Mouse (Mus musculus) heart, postnatal 25 days (tissue): ENCODE measurements around the gene Taf3. TPM values are rescaled to one million over a fixed set of nuclear protein-coding genes. Genes with fewer than 3 reads are reported as not detected.

Experiments
- DNase-seq: peaks from one replicate; pipeline ENCODE4 v3.0.0; 2022; ENCODE audit warnings: low spot score
- intact Hi-C: fragments of 180-260 bp; cut with DNase I; formaldehyde crosslinking; loops from one replicate; pipeline ENCODE4 v1.15.1; 2025
- total RNA-seq, 2 experiments: library from RNA; stranded (reverse); gene quantifications; 2 replicates each; pipeline ENCODE4 v1.2.3; 2021

The Taf3 gene
- total RNA-seq, 2 experiments from 2014 or later = 7.9 to 9.4 TPM

DNA sequence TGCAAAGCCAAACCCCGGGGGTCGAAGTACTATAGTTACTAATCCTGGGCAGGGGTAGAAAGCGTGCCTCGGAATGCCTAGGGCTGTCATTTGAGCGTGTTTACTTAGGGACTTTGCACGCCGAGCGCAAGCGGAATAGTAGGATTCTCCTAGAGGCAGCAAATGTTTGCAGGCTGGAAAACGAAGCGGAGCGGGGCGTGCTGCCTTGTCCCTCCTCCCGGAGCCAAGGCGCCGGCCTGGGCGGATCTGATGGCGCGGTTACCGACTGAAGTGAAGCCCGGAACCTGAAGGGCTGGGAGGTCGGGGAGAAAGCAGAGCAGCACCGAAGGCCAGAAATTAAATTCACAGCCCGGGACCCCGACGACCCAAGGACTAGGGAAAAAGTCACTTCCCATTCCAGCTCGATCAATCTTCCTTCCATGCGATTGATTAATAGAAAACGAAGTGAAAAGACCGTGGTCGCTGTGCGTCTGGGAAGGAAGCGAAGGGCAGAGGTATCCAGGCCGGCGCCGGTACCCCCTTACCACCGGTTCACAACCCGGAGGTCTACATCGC lies 165.9 kb downstream of the Taf3 start:
- no peak for DNase-seq
- intact Hi-C loops = loop anchor here (10.0 kb wide), 2 partner anchors 1128 to 1208 kb away; no protein-coding TSS in a partner anchor

DNA sequence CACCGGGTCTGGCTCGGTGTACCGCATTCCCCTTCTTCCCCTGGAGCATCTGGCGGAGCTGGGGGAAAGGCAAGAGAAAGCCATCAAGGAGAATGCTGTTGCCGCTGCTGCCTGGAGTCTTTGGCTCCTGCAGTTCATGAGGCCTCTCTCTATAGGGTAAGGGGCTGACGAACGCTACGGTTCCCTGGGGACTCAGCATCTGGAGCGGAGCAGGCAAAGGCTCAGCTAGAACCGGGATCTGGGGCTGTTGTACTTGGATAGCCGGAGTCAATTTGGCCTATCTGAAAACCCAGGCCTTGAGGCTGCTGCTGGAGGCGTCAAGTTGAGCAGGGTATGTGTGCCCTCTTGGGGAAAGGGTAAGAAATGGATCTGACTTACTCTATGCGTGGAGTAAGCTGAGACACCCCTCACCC lies 166.8 kb downstream of the Taf3 start:
- no peak for DNase-seq
- intact Hi-C loops = loop anchor here (10.0 kb wide), 2 partner anchors 1127 to 1207 kb away; no protein-coding TSS in a partner anchor

DNA sequence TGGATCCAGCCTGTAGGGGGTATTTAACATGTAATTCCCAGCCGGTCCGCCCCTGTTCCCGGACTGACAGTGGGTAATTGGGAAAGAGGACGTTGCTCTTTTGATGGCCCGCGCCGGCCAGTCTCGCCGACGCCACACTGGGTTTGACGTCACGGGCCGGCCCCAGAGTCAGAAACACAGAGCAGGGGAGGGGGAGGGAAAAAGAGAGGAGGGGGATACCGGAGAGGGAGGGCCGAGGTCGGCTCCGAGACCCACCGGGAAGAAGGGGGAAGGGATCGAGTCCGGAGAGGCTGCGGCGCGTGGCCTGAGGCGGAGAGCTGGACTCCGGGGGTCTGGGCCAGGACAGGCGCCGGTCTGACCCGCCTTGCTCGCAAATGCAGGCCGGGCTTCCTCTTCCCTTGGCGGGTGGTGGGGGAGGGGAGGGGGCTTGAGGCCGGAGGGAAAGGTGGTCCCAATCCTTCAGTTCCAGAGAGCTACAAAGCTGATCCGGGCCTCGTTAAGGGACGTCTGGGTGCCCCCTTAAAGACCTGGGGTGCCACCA lies 167.3 kb downstream of the Taf3 start, which contains the start of gene 4930412O13Rik:
4930412O13Rik (plus strand) TSS at position 202 of the 541 bp plus-strand sequence.
- DNase-seq = no peak

DNA sequence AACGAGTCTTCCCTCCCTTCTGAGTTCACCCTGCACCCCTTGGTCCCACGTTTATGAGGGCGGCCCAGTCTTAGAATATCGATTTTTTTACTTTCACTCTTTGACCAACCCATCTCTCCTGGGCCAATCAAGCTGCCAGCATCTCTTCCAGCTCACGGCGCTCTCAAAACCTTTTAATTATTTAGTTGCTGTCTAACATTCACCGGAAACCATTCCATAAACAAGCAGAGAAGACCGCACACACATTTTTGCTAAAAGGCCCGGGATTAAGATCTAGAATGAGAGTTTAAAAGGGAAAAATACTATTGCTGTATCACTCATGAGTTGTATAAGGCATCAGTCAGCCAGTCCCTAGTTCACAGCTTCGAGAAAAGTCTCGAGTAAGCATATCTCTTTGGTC lies 168.1 kb downstream of the Taf3 start:
- no peak for DNase-seq
- intact Hi-C loops = loop anchor here (10.0 kb wide), 2 partner anchors 1125 to 1205 kb away; no protein-coding TSS in a partner anchor

More for the DNA sequence above, 167.3 kb downstream of the Taf3 start, which contains the start of gene 4930412O13Rik:
- intact Hi-C loops = loop anchor here (10.0 kb wide), 2 partner anchors 1126 to 1206 kb away; no protein-coding TSS in a partner anchor

DNA sequence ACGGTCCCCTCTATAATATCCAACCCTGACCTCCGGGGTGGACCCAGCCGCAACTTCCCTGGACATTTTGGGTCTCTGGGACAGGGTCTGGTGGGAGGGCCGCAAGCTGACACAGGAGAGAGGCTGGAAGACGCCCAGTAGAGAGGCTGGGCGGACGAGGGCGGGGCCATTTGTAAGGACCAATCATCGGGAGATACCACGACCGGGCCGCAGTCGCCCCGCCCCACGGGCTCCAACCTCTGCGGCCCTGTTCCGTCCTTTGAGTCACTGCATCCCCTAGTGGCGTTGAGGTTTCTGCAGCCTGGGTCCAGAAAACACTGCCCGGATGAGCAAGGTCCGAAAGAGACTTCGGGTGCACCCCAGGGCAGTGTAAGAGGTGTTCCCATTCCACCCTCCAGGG lies 168.9 kb downstream of the Taf3 start:
- DNase-seq = peak; percentile 89
- intact Hi-C loops = loop anchor here (10.0 kb wide), 2 partner anchors 255 to 345 kb away; no protein-coding TSS in a partner anchor

DNA sequence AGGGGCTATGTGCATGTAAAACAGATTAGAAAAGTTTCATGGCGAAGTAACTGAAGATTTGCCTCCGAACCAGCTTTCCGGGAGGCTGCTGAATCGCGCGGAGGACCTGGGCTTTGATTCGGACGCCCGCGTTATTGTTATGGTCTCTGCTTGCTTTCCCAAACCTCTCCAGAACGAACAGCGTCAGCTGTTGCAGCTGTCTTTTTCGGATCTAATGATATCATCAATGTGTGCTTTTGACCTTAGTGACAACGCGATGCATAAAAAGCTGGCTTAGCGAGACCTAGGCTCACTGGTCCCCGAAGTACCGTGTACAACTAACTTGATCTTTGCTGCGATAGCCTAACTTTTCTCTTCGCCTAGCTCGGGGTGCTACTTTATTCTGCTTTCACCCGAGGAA lies 169.3 kb downstream of the Taf3 start:
- DNase-seq = no peak
- intact Hi-C loops = loop anchor here (10.0 kb wide), 2 partner anchors 254 to 344 kb away; no protein-coding TSS in a partner anchor

- DNase-seq = no peak
- intact Hi-C loops = loop anchor here (10.0 kb wide), 2 partner anchors 254 to 344 kb away; no protein-coding TSS in a partner anchor
Measured at GRCm38 (mm10) chr2:9878564-9879081, 169.8 kb downstream of the Taf3 start.

GRCm38 (mm10) chr2:9877966-9878563 lies 170.3 kb downstream of the Taf3 start:
- DNase-seq = no peak
- intact Hi-C loops = loop anchor here (10.0 kb wide), 2 partner anchors 253 to 343 kb away; no protein-coding TSS in a partner anchor

DNA sequence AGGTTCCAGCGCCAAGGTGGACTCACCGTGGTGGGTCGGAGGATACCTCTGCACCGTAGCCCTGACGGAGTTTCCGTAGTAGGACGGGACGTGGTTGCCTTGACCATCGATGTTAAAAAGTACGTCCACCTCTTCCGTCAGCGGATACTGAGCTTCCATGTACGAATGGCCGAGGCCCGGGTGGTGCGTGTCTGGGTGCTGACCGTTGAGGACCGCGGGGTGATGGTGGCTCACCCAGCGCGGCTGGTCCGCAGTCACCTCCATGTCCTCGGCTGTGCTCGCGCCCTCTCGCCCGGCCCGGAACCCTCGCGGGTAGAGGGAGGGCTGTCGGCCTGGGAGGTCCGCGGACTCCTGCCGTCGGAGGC lies 171.1 kb downstream of the Taf3 start:
- DNase-seq = no peak
- intact Hi-C loops = loop anchor here (10.0 kb wide), 2 partner anchors 253 to 343 kb away; no protein-coding TSS in a partner anchor

DNA sequence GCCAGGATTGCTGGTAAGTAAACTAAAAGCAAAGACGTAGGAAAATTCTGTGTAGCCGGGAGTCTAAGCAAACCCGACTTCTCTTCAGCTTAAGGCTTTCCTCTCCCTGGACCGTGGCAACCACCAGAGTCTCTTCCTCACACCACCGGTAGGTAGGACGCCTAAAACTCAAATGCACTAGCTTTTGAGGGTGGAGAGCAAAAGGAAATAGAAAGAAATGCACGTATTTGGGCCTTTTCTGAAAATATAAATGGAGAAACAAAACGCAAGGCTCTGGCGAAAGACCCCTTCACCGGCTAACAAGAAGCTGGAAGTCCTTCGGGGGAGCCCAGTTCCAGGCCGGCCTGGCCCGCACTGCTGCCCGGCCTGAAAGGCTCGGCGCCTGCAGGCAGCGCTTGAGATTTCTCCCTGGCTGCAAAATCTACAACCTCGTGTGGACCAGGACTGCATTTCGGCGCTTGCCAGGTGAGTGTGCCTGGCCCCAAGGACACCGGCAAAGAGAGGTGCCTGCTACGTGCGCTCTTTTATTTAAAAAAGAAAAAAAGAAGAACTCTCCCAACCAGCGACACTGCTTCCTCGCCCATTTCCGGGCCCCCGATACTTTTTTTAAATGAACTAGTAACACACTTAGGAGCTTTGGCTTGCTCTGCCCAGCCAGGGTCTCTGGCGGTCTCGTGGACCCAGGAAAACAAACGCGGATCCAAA lies 171.6 kb downstream of the Taf3 start:
- DNase-seq = no peak
- intact Hi-C loops = loop anchor here (10.0 kb wide), 2 partner anchors 252 to 342 kb away; no protein-coding TSS in a partner anchor

- no peak for DNase-seq
- intact Hi-C loops = loop anchor here (10.0 kb wide), 2 partner anchors 251 to 341 kb away; no protein-coding TSS in a partner anchor
Measured at GRCm38 (mm10) chr2:9875676-9876357, 172.6 kb downstream of the Taf3 start.

DNA sequence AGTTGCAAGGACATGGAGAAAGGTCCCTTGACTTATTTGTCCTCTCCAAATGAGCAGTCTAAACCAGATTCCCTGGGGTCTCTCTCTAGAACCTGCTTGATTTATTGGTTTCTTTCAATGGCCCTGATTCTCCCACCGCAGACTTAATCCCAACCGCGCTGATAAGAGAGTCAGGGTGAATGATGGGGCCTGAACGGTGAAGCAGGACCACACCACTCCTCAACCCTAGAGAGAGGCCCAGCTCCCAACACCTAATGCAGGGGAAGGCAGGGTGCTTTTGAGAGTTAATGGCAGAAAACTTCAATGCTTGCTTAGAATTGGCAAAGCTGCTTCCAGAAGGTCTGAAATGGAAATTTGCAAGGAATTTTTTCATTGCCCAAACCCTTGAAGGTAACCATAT lies 173.2 kb downstream of the Taf3 start:
- intact Hi-C loops = loop anchor here (10.0 kb wide), 2 partner anchors 250 to 340 kb away; no protein-coding TSS in a partner anchor

GRCm38 (mm10) chr2:9874467-9875219 lies 173.8 kb downstream of the Taf3 start:
- DNase-seq = no peak
- intact Hi-C loops = loop anchor here (10.0 kb wide), 2 partner anchors 250 to 340 kb away; no protein-coding TSS in a partner anchor

More for the DNA sequence above, 173.2 kb downstream of the Taf3 start:
- no peak for DNase-seq

- DNase-seq = no peak
- intact Hi-C loops = loop anchor here (10.0 kb wide), 2 partner anchors 249 to 339 kb away; no protein-coding TSS in a partner anchor
Measured at GRCm38 (mm10) chr2:9873757-9874156, 174.6 kb downstream of the Taf3 start.

GRCm38 (mm10) chr2:9872682-9873081 lies 175.7 kb downstream of the Taf3 start:
- no peak for DNase-seq
- intact Hi-C loops = loop anchor here (10.0 kb wide), 2 partner anchors 248 to 338 kb away; no protein-coding TSS in a partner anchor

DNA sequence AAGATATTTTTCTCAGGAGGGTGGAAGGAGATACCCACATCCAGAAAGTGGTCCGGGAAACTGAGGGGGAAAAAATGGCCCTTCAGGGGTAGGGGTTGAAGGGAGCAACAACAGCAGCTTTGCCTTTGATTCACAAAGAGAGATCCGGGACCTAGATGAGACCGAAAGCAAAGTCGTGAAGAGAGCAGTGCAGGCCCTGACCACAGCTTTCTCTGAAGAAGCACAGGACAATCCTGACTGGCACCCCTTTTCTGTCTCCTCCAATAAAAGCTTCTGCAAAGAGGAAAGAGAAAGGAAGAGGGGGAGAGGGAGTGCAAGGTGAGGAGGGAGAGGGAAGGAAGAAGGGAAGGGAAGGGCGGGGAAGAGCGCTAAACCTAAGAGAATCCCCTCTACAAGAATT lies 176.6 kb downstream of the Taf3 start:
- no peak for DNase-seq
- intact Hi-C loops = loop anchor here (10.0 kb wide), 2 partner anchors 247 to 337 kb away; no protein-coding TSS in a partner anchor

DNA sequence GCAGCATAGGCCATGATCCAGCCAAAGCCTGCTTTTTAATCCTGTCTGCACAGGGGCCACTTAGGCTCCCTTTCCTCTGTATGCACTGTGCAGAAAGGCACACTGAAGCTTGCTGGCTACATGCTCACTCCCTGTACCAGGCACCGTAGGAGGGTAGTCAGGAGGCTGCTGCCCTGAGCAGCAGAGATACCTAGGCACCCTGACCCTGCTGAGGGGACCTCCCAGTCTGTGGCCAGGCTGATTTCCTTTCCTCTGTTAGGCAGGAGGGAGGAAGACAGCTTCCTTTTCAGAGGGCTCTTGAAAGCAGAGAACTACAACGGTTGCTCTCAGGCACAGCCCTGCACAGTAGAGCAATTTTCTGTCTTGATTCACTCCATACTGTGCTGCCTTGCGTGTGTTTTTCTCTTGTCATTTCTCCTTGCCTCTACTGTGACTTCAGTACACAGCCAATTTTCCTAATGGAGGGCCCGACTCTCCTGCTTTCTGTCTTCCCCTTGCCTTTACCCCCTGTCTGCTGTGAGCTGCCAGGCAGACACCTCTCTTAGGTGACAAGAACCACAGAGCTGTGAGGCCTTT lies 177.2 kb downstream of the Taf3 start:
- DNase-seq = no peak
- intact Hi-C loops = loop anchor here (10.0 kb wide), 2 partner anchors 246 to 336 kb away; no protein-coding TSS in a partner anchor
